Mouse (Mus musculus) cerebellum, adult 9-11 months (tissue): ENCODE results near the gene Arxes2.
A peak's percentile ranks its signal among the peaks of the same experiment; 100 is the strongest.

Experiments
- DNase-seq: peaks from one replicate; pipeline ENCODE4 v3.0.0; 2022

Arxes2 gene

DNA sequence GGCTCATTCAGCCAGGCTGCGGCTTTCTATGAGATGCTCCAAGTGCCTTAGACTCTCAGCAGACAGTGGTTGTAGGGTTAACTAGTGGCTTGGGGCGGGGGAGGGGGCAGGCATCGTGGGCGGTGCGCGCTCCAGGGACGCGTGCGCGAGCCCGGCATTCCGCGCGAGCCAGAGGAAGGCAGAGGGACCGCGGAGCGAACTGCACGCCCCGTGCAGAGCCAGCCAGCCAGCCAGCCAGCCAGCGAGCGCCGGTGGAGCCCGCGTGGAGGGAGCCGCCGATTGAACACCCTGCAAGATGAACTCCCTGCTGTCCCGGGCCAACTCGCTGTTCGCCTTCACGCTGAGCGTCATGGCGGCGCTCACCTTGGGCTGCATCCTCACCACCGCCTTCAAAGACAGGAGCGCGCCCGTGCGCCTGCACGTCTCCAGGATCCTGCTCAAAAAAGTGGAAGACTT lies at the start of gene Arxes2:
Arxes2 (plus strand) TSS at position 161 of the 456 bp plus-strand sequence.
- DNase-seq: peak; percentile 52

- DNase-seq: no peak
These were observed 44.8 kb upstream of the Arxes2 start for GRCm38 (mm10) chrX:135948699-135949437.

DNA sequence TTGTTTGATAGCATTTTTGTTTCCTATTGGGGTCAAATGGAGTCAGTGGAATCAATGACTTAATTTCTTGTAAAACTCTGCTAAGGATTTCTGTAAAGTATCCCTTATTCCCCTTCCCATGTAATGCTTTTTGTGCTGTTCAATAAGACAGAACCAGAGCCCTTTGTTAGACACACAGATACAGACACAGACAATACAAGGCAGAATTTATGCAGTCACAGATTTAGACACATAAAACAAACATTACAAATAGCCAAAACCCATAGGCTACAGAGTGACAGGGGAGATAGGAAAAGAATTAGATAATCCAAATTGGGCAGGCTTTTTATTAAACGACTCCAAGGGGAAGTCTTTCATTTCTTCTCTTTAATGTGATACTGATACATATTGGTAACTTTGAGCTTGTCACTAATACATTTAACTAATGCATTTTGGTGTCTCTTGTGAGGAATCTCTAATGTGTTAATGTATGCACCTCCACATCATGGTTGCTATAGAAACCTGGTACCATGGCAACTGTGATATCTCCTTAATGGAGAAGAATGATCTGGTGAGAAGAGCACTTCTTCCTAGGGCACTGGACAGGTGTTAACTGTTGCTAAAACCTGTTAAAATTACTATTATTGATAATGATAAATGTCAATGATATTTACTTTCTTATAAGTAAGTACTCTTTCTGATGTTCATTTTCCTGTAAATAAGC lies 36.5 kb upstream of the Arxes2 start:
- DNase-seq: no peak

DNA sequence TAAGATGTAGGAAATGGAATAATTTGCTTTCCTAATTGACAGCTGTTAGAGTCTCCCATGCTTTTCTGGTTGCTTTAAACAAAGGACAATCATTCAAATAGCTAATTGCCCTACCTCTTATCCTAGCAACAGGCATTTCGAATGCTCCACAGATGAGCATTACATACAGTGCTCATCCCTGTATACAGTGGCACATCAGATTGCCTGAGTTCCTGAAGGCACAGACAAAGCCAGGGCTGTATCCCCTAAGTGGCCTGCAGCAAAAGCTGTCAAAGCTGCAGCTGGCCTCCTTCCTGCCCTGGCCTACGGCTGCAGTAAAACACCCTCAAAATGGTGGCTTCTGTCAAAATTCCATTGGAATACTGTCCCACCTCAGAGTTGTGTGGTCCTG lies 35.9 kb upstream of the Arxes2 start:
- DNase-seq: no peak

DNA sequence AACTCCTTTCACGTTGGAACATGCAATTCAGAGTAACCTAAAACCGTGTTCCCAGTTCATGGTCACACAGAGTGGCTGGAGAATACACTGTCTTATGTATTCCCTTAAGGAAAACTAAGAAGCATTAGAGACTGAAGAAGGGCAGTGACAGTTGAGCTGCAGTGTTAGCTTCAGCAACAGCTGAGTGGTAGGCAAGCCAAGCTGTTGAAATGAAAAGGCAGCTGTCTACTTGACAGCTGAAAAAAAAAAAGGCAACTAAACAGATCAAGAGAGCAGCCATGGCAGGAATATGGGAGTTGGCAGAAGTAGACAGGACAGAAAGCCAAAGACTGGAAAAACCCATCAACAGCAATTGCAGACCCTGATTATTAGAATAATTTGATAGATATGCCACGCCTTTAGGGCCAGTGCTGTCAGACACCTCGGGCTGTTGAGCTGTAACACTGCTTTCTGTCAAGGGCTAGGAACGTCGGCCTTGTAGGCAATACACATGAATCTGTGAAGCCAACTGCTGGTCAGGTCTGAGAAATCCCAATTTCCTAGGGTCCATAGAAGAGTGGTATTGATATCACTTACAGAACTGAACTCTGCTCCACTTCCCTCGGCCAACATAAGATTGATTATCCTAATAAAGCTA lies 34.9 kb upstream of the Arxes2 start:
- DNase-seq: no peak

DNA sequence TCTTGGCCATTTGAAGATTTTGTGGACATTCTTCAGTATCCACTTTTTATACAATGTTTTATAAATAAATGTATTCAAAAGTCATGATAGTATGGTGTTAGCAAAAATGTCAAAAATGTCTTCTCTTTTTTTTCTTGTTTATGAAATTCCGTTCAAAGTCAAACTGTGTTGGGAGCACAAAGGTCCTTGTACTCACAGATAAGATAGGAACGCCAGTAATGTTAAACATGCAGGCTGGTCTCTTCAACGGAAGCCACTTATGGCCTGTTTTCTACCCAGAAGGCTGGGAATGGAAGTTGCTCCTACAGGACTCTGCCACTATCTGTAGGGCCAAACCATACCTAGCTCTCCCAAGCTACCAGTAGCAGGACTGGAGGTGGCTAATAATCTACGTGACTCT lies 34.1 kb upstream of the Arxes2 start:
- DNase-seq: no peak

DNA sequence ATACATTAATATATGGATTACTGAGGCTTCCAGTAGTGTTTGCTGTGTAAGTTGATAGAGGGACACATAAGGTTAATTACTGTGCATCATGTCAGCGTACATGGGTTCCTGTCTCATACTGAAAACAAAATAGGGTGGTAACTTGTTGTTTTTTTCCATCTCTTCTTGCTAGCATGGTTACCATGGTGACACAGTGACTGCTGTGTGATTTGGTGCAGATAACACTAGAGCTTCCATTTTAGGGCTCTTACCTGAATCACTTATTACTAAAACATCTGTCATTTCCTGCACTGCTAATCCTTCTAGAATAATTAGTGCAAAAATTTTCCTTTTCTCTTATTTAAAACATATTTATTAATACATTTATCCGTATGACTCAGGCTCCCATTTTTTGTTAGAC lies 31.3 kb upstream of the Arxes2 start:
- no peak for DNase-seq

DNA sequence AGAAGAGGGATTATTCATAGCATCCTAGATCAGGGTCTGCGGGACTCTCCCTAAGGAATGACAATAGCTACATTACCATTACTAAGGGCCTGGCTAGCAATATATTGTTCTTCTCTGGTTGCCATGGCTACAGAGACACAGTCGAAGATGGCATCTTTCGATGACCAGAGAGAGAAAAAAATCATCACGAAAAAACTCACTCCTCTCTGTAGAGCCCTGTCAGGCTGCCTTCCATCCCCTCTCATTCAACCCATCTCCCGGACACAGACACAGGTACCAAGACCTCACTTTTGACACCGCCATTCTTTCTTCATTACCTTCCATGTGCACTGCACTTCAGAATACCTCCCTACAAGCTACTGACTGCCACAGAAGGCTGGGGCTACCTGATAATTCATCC lies 30.5 kb upstream of the Arxes2 start:
- DNase-seq: no peak

GRCm38 (mm10) chrX:135963629-135964028 lies 30.0 kb upstream of the Arxes2 start:
- no peak for DNase-seq

GRCm38 (mm10) chrX:135973597-135974423 lies 19.8 kb upstream of the Arxes2 start:
- DNase-seq: no peak

DNA sequence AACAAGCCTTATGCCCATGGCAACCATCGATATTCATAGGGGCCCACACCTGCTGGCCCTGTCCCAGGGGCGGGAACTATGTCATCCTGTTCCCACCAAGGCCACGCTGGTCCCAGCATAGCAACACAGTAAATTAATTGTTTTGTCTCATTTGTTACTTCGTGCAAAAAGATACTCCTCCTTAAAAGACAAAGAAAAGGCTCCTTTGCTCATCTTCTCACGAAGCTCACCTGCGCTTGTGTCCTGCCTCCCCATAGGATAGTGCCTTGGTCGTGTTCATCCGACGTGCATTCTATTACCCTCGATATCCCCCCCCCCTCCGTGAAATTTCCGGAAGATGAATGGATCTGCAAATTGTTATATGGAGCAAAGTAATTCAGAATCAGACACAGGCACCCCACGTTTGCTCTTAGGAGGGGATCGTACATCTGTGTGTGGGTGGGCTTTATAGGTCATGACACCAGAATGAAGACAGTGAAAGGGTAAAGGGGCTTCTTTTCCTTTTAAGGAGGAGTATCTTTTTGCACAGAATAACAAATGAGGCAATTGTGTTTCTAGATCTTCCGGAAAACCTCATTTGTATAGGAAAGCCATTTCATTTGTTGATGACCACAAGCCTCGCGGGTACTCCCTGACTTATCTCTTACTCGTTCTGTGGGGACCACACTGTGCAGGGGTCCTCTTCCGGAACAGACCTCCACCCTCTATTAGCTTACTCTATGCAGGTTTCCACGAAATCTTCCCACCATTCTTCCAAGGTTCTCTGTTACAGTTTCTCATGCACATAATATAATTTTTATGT lies 19.0 kb upstream of the Arxes2 start:
- DNase-seq: no peak

DNA sequence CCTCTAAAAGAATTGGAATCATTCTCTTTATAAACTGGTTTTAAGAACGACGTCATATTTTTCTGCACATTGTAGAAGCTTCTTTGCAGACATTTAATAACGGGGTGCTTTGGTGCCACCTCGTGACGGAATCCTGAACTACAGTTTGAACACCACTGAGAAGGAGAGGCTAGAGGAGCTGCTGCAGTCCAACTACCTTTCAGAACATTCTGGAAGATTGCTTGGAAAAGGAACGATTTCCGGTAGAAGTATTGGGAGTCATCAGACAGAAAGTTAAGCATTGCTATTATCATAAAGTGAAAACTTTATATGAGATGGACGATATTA lies 18.4 kb upstream of the Arxes2 start:
- peak; percentile 74 for DNase-seq

- no peak for DNase-seq
These were observed 8.9 kb upstream of the Arxes2 start for GRCm38 (mm10) chrX:135984539-135985260.

DNA sequence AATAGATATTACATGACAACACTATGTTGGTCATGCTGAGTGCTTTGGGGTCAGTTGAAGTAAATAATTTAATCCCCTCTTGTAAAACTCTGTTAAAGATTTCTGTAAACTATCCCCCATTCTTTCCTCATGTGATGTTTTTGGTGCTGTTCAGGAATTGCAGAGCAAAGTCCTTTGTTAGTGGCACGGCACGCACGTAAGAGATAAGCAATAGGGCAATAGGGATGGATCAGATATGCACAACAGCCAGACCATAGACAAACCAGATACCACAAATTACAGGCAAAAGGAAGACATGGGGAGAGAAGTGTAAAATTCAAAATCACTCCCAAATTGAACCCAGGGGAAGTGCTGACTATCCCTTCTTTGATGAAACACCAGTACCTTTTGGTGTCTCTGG lies 7.4 kb upstream of the Arxes2 start:
- no peak for DNase-seq

DNA sequence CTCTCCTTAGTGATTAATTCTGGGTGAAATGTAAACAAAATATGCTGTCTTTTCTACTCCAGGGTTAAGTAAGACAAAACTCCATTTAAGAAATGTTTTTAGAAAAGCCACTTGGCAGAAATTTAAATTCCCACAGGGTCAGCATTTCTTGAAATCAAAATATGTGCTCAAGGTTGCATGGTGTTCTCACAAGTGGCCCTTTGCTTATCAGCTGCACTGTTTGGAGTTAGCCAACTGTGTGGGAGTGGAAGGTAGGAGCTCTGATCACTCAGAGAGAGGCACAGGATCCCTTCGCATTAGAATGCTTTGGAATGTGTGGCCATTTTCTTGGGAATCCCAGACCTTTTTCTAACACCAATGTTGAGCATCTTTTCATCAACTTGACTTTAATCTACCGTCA lies 3.0 kb upstream of the Arxes2 start:
- no peak for DNase-seq

DNA sequence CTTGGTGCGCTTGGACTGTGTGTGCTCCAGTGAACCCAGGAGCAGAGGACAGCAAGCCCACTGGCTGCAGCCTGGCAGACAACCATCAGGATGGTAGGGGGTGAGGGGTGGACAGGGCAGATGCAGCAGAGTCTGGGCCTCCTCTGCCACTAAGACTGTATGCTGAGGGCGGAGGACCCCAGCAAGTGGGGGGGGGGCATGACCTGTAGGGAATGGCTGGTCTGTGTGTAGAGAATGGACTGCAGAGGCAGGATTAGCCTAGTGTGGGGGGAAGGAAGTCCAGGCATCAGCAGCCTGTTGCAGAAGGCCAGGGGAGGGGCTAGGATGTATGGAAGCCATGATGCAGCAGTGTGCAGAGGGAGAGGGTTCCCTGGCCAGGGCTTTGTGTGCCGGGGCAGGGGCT lies 431 bp upstream of the Arxes2 start:
- peak; percentile 39 for DNase-seq

- no peak for DNase-seq
These were observed 13.7 kb downstream of the Arxes2 start for GRCm38 (mm10) chrX:136007199-136007843.

- no peak for DNase-seq
These were observed 20.8 kb downstream of the Arxes2 start for GRCm38 (mm10) chrX:136014392-136014791.

DNA sequence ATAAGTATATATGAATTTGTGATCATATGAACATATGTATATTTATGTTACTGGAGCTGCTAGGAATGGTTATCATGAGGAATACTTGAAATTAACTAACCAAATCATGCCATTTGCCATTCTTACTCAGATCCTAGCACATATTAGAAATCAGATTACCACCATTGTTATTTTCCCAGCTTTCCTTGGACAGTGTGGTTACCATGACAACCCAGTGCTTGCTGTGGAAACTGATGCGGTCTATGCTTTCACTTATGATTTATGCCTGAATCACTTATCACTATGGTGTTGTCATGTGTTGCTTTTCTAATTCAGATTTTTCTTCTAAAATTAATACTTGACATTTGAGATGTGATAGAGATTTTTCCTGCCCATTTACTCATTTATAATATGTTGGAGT lies 36.7 kb downstream of the Arxes2 start:
- no peak for DNase-seq

DNA sequence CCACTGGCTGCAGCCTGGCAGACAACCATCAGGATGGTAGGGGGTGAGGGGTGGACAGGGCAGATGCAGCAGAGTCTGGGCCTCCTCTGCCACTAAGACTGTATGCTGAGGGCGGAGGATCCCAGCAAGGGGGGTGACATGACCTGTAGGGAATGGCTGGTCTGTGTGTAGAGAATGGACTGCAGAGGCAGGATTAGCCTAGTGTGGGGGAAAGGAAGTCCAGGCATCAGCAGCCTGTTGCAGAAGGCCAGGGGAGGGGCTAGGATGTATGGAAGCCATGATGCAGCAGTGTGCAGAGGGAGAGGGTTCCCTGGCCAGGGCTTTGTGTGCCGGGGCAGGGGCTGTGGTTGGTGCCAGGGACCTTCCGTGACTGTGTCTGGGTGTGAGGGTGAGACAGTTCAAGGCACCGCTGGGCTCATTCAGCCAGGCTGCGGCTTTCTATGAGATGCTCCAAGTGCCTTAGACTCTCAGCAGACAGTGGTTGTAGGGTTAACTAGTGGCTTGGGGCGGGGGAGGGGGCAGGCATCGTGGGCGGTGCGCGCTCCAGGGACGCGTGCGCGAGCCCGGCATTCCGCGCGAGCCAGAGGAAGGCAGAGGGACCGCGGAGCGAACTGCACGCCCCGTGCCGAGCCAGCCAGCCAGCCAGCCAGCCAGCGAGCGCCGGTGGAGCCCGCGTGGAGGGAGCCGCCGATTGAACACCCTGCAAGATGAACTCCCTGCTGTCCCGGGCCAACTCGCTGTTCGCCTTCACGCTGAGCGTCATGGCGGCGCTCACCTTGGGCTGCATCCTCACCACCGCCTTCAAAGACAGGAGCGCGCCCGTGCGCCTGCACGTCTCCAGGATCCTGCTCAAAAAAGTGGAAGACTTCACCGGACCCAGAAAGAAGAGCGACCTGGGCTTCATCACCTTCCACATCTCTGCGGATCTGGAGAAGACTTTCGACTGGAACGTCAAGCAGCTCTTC lies 39.5 kb downstream of the Arxes2 start, which contains the start of gene Arxes1:
Arxes1 (plus strand) TSS at position 569 of the 965 bp plus-strand sequence.
- peak; percentile 52 for DNase-seq
